Mouse (Mus musculus): ENCODE results near the gene Pdcd5.

GRCm38 (mm10) chr7:35628496-35628895 lies 18.8 kb downstream of the Pdcd5 start:
- no peak for TF ChIP-seq POLR2A (IDR thresholded peaks at IDR 0.05; ENCODE audit: extremely low read depth, insufficient read depth, low read length)
- TF ChIP-seq CTCF (IDR thresholded peaks at IDR 0.05; ENCODE audit: low read depth, low read length): peak; percentile 81
